ENCODE assay signal across 8 mouse cellular contexts in the genomic region with DNA sequence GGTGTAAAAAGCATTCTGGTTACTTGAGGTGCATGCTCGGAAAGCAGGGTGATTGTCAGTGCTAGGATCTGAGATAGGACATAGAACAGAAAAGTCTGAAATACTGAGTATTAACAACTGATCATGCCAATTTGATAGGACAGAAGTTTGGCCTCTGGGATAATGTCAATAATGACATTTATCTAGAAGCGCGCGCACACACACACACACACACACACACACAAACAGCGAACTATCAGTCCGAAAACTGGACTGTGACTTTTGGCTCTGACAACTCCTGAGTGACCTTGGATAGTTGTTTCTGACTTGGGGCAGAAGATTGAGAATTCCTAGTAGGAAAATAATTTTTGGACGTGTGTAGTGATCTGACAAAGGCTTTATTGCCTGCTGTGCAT. TPM values are rescaled to one million over a fixed set of nuclear protein-coding genes. Genes with fewer than 3 reads are reported as not detected.
A peak's percentile ranks its signal among the peaks of the same experiment; 100 is the strongest.
DNase-seq lines count a peak whose midpoint lies in the region; ATAC-seq and TF ChIP-seq lines count a peak whose summit lies in the region.

No protein-coding gene starts in this region.

- H3K4me2 ChIP-seq in embryonic facial prominence, embryonic 13.5 days, result peak overlapping the region; percentile 77
- H3K4me2 ChIP-seq in intestine, embryonic 14.5 days (ENCODE audit: low read length), result peak overlapping the region; percentile 80
- H3K4me2 ChIP-seq in midbrain, postnatal 0 days (ENCODE audit: low read depth, low read length, poor library complexity, severe bottlenecking), result peak overlapping the region; percentile 64

- WGBS in embryonic facial prominence, embryonic 13.5 days, result 28% methylated on average over 7 of the region's 7 CpGs
- WGBS in intestine, embryonic 14.5 days, result 22% methylated on average over 7 of the region's 7 CpGs
- WGBS in midbrain, postnatal 0 days, result 37% methylated on average over 7 of the region's 7 CpGs

- no peaks in the 10 kb centered on the region for H3K36me3 ChIP-seq in embryonic facial prominence, embryonic 13.5 days
- no peaks in the 10 kb centered on the region for H3K36me3 ChIP-seq in intestine, embryonic 14.5 days (ENCODE audit: control insufficient read depth, insufficient read depth, low read length)
- H3K36me3 ChIP-seq in midbrain, postnatal 0 days (ENCODE audit: insufficient read depth, low read length), result no peaks in the 10 kb centered on the region

- H3K27ac ChIP-seq in layer of hippocampus, adult 2 months, result 0 out of 2 replicates have a peak overlapping the region, but pooled peaks have one; percentile 91
- H3K27ac ChIP-seq in embryonic facial prominence, embryonic 13.5 days, result no peak overlapping the region
- H3K27ac ChIP-seq in intestine, embryonic 14.5 days (ENCODE audit: low read depth), result no peak overlapping the region
- no peak overlapping the region for H3K27ac ChIP-seq in midbrain, postnatal 0 days (ENCODE audit: low read depth, low read length)

- H3K4me3 ChIP-seq in layer of hippocampus, adult 2 months, result peak overlapping the region; percentile 86
- H3K4me3 ChIP-seq in embryonic facial prominence, embryonic 13.5 days, result peak overlapping the region; percentile 94
- peak overlapping the region; percentile 70 for H3K4me3 ChIP-seq in intestine, embryonic 14.5 days (ENCODE audit: low read depth, low read length)
- H3K4me3 ChIP-seq in midbrain, postnatal 0 days (ENCODE audit: low read depth, low read length), result peak overlapping the region; percentile 75

- no peaks in the 10 kb centered on the region for H3K9me3 ChIP-seq in embryonic facial prominence, embryonic 13.5 days
- no peaks in the 10 kb centered on the region for H3K9me3 ChIP-seq in intestine, embryonic 14.5 days (ENCODE audit: control insufficient read depth, low read length)
- no peaks in the 10 kb centered on the region for H3K9me3 ChIP-seq in midbrain, postnatal 0 days (ENCODE audit: low read length)

- peak overlapping the region; percentile 97 for H3K9ac ChIP-seq in embryonic facial prominence, embryonic 13.5 days
- peak overlapping the region; percentile 76 for H3K9ac ChIP-seq in intestine, embryonic 14.5 days (ENCODE audit: low read length)
- H3K9ac ChIP-seq in midbrain, postnatal 0 days (replicated peaks; ENCODE audit: low read length, poor library complexity, severe bottlenecking), result peak overlapping the region; percentile 77

- peaks cover 37% of the 10 kb centered on the region for H3K4me1 ChIP-seq in embryonic facial prominence, embryonic 13.5 days
- peaks cover 11% of the 10 kb centered on the region for H3K4me1 ChIP-seq in intestine, embryonic 14.5 days (replicated peaks; ENCODE audit: control insufficient read depth, insufficient read depth, low read length)
- peaks cover 14% of the 10 kb centered on the region; the same call in 1 of the 2 replicates for H3K4me1 ChIP-seq in midbrain, postnatal 0 days (ENCODE audit: insufficient read depth, low read length)

- TF ChIP-seq CTCF in layer of hippocampus, adult 2 months (conservative IDR thresholded peaks at IDR 0.05), result no peak
- no peak for TF ChIP-seq CTCF in midbrain, postnatal 0 days (IDR thresholded peaks at IDR 0.05)

- H3K27me3 ChIP-seq in embryonic facial prominence, embryonic 13.5 days, result no peaks in the 10 kb centered on the region
- no peaks in the 10 kb centered on the region for H3K27me3 ChIP-seq in intestine, embryonic 14.5 days (replicated peaks; ENCODE audit: control insufficient read depth, insufficient read depth, low read length)
- H3K27me3 ChIP-seq in midbrain, postnatal 0 days (ENCODE audit: insufficient read depth, low read length), result no peaks in the 10 kb centered on the region

- no peak for DNase-seq in layer of hippocampus, adult 2 months (ENCODE audit: low spot score in 2 of 2)
- DNase-seq in layer of hippocampus, adult 18-20 months (ENCODE audit: low spot score in 2 of 2), result no peak
- no peak for DNase-seq in intestine, embryonic 14.5 days (ENCODE audit: low spot score)
- no peak for DNase-seq in midbrain, postnatal 0 days (ENCODE audit: low spot score)
- DNase-seq in right cerebral cortex, postnatal 4 days, result no peak
- DNase-seq in embryo, embryonic 9.5 days (ENCODE audit: extremely low spot score), result no peak
- DNase-seq in ovary, postnatal 10 days (ENCODE audit: low spot score), result no peak

- no peak for ATAC-seq in embryonic facial prominence, embryonic 13.5 days (ENCODE audit: insufficient number of reproducible peaks, insufficient read depth, low FRiP score, low TSS enrichment, low read depth)
- ATAC-seq in intestine, embryonic 14.5 days (replicated peaks; ENCODE audit: low FRiP score, low TSS enrichment, low read depth), result no peak
- no peak for ATAC-seq in midbrain, postnatal 0 days (ENCODE audit: low FRiP score)

RNA-seq across cellular contexts. Expression of a gene that starts 0.8 kb away (rescaled TPM):
- total RNA-seq in layer of hippocampus, adult 2 months (2021), result 1 to 10 TPM in 1 of 2 experiments, not detected in 1; 2.5 TPM
- 1 to 10 TPM; 2.6 to 3.6 TPM for total RNA-seq in layer of hippocampus, adult 18-20 months (2021)
- polyA plus RNA-seq in embryonic facial prominence, embryonic 13.5 days (2015; fragmentation: Nextera tagmentation; extraction: Ambion mirVana), result 18.1 and 20.0 TPM in 2 replicates
- polyA plus RNA-seq in intestine, embryonic 14.5 days (2014; fragmentation: Nextera tagmentation; extraction: Ambion mirVana), result 8.5 and 10.8 TPM in 2 replicates
- total RNA-seq in midbrain, postnatal 0 days (2014; rRNA removed), result not detected in 2 replicates
- polyA plus RNA-seq in midbrain, postnatal 0 days (2015; fragmentation: Nextera tagmentation; extraction: Ambion mirVana), result 8.2 and 14.1 TPM in 2 replicates

RNA-seq across cellular contexts. Expression of a gene that starts 8.9 kb away (rescaled TPM):
- total RNA-seq in layer of hippocampus, adult 2 months (2021), result 1 to 10 TPM; 5.5 to 6.1 TPM
- 1 to 10 TPM; 3.4 to 4.8 TPM for total RNA-seq in layer of hippocampus, adult 18-20 months (2021)
- polyA plus RNA-seq in embryonic facial prominence, embryonic 13.5 days (2015; fragmentation: Nextera tagmentation; extraction: Ambion mirVana), result 9.7 and 15.1 TPM in 2 replicates
- 8.7 and 11.6 TPM in 2 replicates for polyA plus RNA-seq in intestine, embryonic 14.5 days (2014; fragmentation: Nextera tagmentation; extraction: Ambion mirVana)
- 5.4 and 6.7 TPM in 2 replicates for total RNA-seq in midbrain, postnatal 0 days (2014; rRNA removed)
- polyA plus RNA-seq in midbrain, postnatal 0 days (2015; fragmentation: Nextera tagmentation; extraction: Ambion mirVana), result 7.5 and 10.6 TPM in 2 replicates

RNA-seq across cellular contexts. Expression of a gene that starts 16.9 kb away (rescaled TPM):
- 1 to 10 TPM; 3.2 to 3.3 TPM for total RNA-seq in layer of hippocampus, adult 2 months (2021)
- total RNA-seq in layer of hippocampus, adult 18-20 months (2021), result 1 to 10 TPM; 2.6 to 3.2 TPM
- 21.0 and 24.8 TPM in 2 replicates for polyA plus RNA-seq in embryonic facial prominence, embryonic 13.5 days (2015; fragmentation: Nextera tagmentation; extraction: Ambion mirVana)
- polyA plus RNA-seq in intestine, embryonic 14.5 days (2014; fragmentation: Nextera tagmentation; extraction: Ambion mirVana), result 29.3 and 33.9 TPM in 2 replicates
- 1.9 and 3.4 TPM in 2 replicates for total RNA-seq in midbrain, postnatal 0 days (2014; rRNA removed)
- polyA plus RNA-seq in midbrain, postnatal 0 days (2015; fragmentation: Nextera tagmentation; extraction: Ambion mirVana), result 3.1 and 3.4 TPM in 2 replicates

RNA-seq across cellular contexts. Expression of a gene that starts 31.1 kb away (rescaled TPM):
- 10 to 100 TPM; 91.0 to 93.5 TPM for total RNA-seq in layer of hippocampus, adult 2 months (2021)
- total RNA-seq in layer of hippocampus, adult 18-20 months (2021), result 10 to 100 TPM; 81.9 to 83.1 TPM
- 181 and 197 TPM in 2 replicates for polyA plus RNA-seq in embryonic facial prominence, embryonic 13.5 days (2015; fragmentation: Nextera tagmentation; extraction: Ambion mirVana)
- polyA plus RNA-seq in intestine, embryonic 14.5 days (2014; fragmentation: Nextera tagmentation; extraction: Ambion mirVana), result 103 and 130 TPM in 2 replicates
- 121 and 126 TPM in 2 replicates for total RNA-seq in midbrain, postnatal 0 days (2014; rRNA removed)
- 239 TPM in 2 replicates for polyA plus RNA-seq in midbrain, postnatal 0 days (2015; fragmentation: Nextera tagmentation; extraction: Ambion mirVana)
